Mouse (Mus musculus): Measurements from ENCODE around the gene Zfp831. TPM values are rescaled to one million over a fixed set of nuclear protein-coding genes. Genes with fewer than 3 reads are reported as not detected.

Gene Zfp831
- 0.02 TPM in 1 of 2 replicates, not detected in the other for polyA plus RNA-seq (2015; fragmentation: Nextera tagmentation; extraction: Ambion mirVana)

DNA sequence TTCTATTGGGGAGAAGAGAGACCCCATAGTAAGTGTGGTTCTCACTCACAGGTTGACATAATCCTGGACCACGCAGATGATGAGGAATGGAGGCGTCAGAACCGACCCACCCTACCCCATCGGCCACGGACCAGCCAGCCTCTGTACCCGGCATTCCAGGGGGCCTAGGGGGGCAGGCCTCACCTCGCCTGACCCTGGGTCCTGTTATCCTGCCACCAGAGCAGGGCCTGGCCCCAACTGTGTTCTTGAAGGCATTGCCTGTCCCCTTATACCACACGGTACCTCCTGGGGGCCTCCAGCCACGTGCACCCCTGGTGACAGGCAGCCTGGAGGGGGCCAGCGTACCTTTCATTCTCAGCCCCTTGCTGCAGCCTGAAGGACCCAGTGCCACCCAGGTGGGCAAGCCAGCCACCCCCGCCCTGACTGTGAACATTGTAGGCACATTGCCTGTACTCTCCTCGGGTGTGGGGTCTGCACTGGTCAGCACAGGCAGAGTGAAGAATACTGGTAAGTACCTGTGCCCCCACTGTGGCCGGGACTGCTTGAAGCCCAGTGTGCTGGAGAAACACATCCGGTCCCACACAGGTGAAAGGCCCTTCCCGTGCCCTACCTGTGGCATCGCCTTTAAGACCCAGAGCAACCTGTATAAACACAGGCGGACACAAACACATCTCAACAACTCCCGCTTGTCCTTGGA is at the start of gene Zfp831:
TSS of gene Zfp831 (plus strand) at position 87 of the 697 bp plus-strand sequence.
- H3K9me3 ChIP-seq (ENCODE audit: low read length), result no peaks in the 10 kb centered on the region
- H3K9ac ChIP-seq (replicated peaks; ENCODE audit: low read length), result no peak within 1 kb of the TSS
- no peaks in the 10 kb centered on the region for H3K27me3 ChIP-seq (ENCODE audit: insufficient read depth, low read length)
- no peaks in the 10 kb centered on the region for H3K36me3 ChIP-seq (ENCODE audit: insufficient read depth, low read length)
- no peak within 1 kb of the TSS for H3K4me2 ChIP-seq (replicated peaks; ENCODE audit: low read depth, low read length)
- no peaks in the 10 kb centered on the region for H3K4me1 ChIP-seq (ENCODE audit: insufficient read depth, low read length)
- 82% methylated on average over 18 of the region's 18 CpGs for WGBS
- no peak within 1 kb of the TSS for H3K4me3 ChIP-seq (ENCODE audit: low read length)
- no peak; the same call in 1 of the 2 replicates for ATAC-seq (ENCODE audit: low FRiP score, low TSS enrichment)
- H3K27ac ChIP-seq (ENCODE audit: low read length), result no peak within 1 kb of the TSS

DNA sequence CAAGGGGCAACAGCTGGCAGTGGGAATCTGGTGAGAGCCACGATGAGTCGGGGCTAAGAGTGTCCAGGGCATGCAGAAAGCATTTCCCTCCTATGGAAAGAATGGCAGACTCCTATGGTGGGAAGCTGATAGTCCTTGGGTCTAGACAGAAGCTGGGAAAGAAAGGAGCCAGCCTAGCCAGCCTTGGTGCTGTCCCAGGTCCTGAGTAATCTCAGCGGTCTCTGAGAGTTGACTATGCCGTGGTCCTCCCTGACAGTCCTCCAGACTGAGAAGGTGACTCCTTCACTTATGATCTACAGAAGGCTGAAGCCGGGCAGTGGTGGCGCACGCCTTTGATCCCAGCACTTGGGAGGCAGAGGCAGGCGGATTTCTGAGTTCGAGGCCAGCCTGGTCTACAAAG is 48.4 kb upstream of the Zfp831 start:
- H3K9ac ChIP-seq (replicated peaks; ENCODE audit: low read length), result no peak overlapping the region
- WGBS, result 71% methylated on average over 9 of the region's 9 CpGs
- H3K9me3 ChIP-seq (ENCODE audit: low read length), result no peaks in the 10 kb centered on the region
- 0 out of 2 replicates have a peak, but pooled peaks have one; percentile 64 for ATAC-seq (ENCODE audit: low FRiP score, low TSS enrichment)
- H3K36me3 ChIP-seq (ENCODE audit: insufficient read depth, low read length), result no peaks in the 10 kb centered on the region
- no peak overlapping the region for H3K4me3 ChIP-seq (ENCODE audit: low read length)
- no peaks in the 10 kb centered on the region for H3K4me1 ChIP-seq (ENCODE audit: insufficient read depth, low read length)
- H3K4me2 ChIP-seq (replicated peaks; ENCODE audit: low read depth, low read length), result no peak overlapping the region
- no peaks in the 10 kb centered on the region for H3K27me3 ChIP-seq (ENCODE audit: insufficient read depth, low read length)
- H3K27ac ChIP-seq (ENCODE audit: low read length), result no peak overlapping the region

GRCm38 (mm10) chr2:174595611-174596010 is 47.7 kb upstream of the Zfp831 start:
- H3K27me3 ChIP-seq (ENCODE audit: insufficient read depth, low read length), result no peaks in the 10 kb centered on the region
- no peaks in the 10 kb centered on the region for H3K9me3 ChIP-seq (ENCODE audit: low read length)
- H3K4me2 ChIP-seq (replicated peaks; ENCODE audit: low read depth, low read length), result no peak overlapping the region
- no peak for ATAC-seq (ENCODE audit: low FRiP score, low TSS enrichment)
- no peaks in the 10 kb centered on the region for H3K36me3 ChIP-seq (ENCODE audit: insufficient read depth, low read length)
- 61% methylated on average over 2 of the region's 2 CpGs for WGBS
- H3K4me1 ChIP-seq (ENCODE audit: insufficient read depth, low read length), result no peaks in the 10 kb centered on the region
- no peak overlapping the region for H3K27ac ChIP-seq (ENCODE audit: low read length)
- no peak overlapping the region for H3K9ac ChIP-seq (replicated peaks; ENCODE audit: low read length)
- H3K4me3 ChIP-seq (ENCODE audit: low read length), result no peak overlapping the region

DNA sequence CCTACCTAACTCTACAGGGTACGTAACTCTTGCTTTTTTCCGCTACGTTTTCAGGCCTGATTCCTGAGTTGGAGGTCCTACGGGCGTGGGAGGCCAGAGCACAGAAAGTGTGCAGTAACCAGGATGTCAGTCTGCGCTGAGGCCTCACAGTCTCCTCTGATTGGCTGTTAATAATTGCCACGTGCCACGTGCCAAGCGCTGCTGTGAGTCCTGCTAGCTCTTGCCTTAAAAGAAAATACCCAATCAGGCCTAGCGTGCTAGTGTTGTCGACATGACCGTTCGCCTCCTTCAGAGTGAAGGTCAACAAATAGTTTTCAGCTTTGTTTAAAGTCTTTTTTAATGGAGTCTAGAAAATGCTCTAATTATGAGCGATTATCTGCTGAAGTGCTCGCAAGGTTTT is 46.9 kb upstream of the Zfp831 start:
- Histone ChIP-seq H3K4me2 (replicated peaks; ENCODE audit: low read depth, low read length) (no peak overlapping the region), H3K9ac (replicated peaks; ENCODE audit: low read length) (no peak overlapping the region), H3K27me3 (ENCODE audit: insufficient read depth, low read length) (no peaks in the 10 kb centered on the region), H3K4me3 (ENCODE audit: low read length) (no peak overlapping the region), H3K27ac (ENCODE audit: low read length) (no peak overlapping the region), H3K36me3 (ENCODE audit: insufficient read depth, low read length) (no peaks in the 10 kb centered on the region), H3K4me1 (ENCODE audit: insufficient read depth, low read length) (no peaks in the 10 kb centered on the region), H3K9me3 (ENCODE audit: low read length) (no peaks in the 10 kb centered on the region)
- ATAC-seq (ENCODE audit: low FRiP score, low TSS enrichment), result no peak
- 85% methylated on average over 15 of the region's 15 CpGs for WGBS

GRCm38 (mm10) chr2:174598451-174598850 is 44.9 kb upstream of the Zfp831 start:
- 43% methylated on average over 12 of the region's 12 CpGs for WGBS
- ATAC-seq (ENCODE audit: low FRiP score, low TSS enrichment), result no peak
- H3K9me3 ChIP-seq (ENCODE audit: low read length), result no peaks in the 10 kb centered on the region
- no peak overlapping the region for H3K4me2 ChIP-seq (replicated peaks; ENCODE audit: low read depth, low read length)
- no peak overlapping the region for H3K9ac ChIP-seq (replicated peaks; ENCODE audit: low read length)
- no peaks in the 10 kb centered on the region for H3K4me1 ChIP-seq (ENCODE audit: insufficient read depth, low read length)
- H3K27ac ChIP-seq (ENCODE audit: low read length), result peak overlapping the region; percentile 64; the same call in 1 of the 2 replicates
- H3K4me3 ChIP-seq (ENCODE audit: low read length), result no peak overlapping the region
- no peaks in the 10 kb centered on the region for H3K36me3 ChIP-seq (ENCODE audit: insufficient read depth, low read length)
- H3K27me3 ChIP-seq (ENCODE audit: insufficient read depth, low read length), result no peaks in the 10 kb centered on the region

- H3K4me2 ChIP-seq (replicated peaks; ENCODE audit: low read depth, low read length), result no peak overlapping the region
- H3K9me3 ChIP-seq (ENCODE audit: low read length), result no peaks in the 10 kb centered on the region
- no peaks in the 10 kb centered on the region for H3K4me1 ChIP-seq (ENCODE audit: insufficient read depth, low read length)
- WGBS, result 72% methylated on average over 9 of the region's 9 CpGs
- H3K27ac ChIP-seq (ENCODE audit: low read length), result peak overlapping the region; percentile 64
- H3K4me3 ChIP-seq (ENCODE audit: low read length), result no peak overlapping the region
- no peaks in the 10 kb centered on the region for H3K27me3 ChIP-seq (ENCODE audit: insufficient read depth, low read length)
- no peak for ATAC-seq (ENCODE audit: low FRiP score, low TSS enrichment)
- no peaks in the 10 kb centered on the region for H3K36me3 ChIP-seq (ENCODE audit: insufficient read depth, low read length)
- no peak overlapping the region for H3K9ac ChIP-seq (replicated peaks; ENCODE audit: low read length)
Observed at GRCm38 (mm10) chr2:174599071-174599635, 44.2 kb upstream of the Zfp831 start.

- H3K4me1 ChIP-seq (ENCODE audit: insufficient read depth, low read length), result no peaks in the 10 kb centered on the region
- H3K36me3 ChIP-seq (ENCODE audit: insufficient read depth, low read length), result no peaks in the 10 kb centered on the region
- H3K4me2 ChIP-seq (replicated peaks; ENCODE audit: low read depth, low read length), result no peak overlapping the region
- no peak overlapping the region for H3K4me3 ChIP-seq (ENCODE audit: low read length)
- no peak overlapping the region for H3K9ac ChIP-seq (replicated peaks; ENCODE audit: low read length)
- H3K9me3 ChIP-seq (ENCODE audit: low read length), result no peaks in the 10 kb centered on the region
- no peaks in the 10 kb centered on the region for H3K27me3 ChIP-seq (ENCODE audit: insufficient read depth, low read length)
- 71% methylated on average over 9 of the region's 9 CpGs for WGBS
- H3K27ac ChIP-seq (ENCODE audit: low read length), result peak overlapping the region; percentile 32; the same call in 1 of the 2 replicates
- peak; percentile 41; the same call in 1 of the 2 replicates for ATAC-seq (ENCODE audit: low FRiP score, low TSS enrichment)
Observed at GRCm38 (mm10) chr2:174599853-174600271, 43.5 kb upstream of the Zfp831 start.

DNA sequence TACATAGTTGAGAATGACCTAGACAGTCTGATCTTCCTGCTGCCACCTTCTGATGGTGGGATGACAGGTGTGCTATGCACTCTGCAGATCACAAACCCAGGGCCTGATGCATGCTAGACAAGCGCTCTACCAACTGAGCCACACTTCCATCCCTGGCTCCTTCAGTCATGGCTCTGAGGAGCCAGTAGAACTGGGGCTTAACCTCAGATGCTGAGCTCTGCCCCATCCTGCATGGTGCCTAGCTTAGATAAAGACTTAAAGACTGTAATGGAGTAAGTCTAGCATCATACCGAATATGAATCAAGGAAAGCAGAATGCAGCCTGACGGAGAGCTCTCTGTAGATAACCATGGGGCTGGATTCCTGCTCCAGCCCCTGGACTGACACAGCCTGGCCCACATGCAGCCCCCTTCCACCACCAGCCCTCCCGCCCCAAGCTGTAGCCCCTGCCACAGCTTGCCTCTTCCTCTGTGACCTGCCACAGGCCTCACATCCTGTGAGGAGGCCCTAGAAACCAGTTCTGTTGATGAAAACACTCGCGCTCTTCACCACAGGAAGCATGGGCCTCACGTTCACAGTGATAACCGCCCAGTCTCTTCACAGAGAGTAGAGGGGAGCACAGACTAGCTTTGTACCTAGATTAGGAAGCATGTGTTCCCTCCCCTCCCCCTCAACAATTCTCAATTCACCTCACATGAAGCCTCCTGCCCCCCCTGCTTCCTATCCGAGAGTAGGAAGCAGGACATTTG is 41.2 kb upstream of the Zfp831 start:
- WGBS, result 72% methylated on average over 9 of the region's 9 CpGs
- H3K9ac ChIP-seq (replicated peaks; ENCODE audit: low read length), result no peak overlapping the region
- no peak overlapping the region for H3K4me3 ChIP-seq (ENCODE audit: low read length)
- H3K9me3 ChIP-seq (ENCODE audit: low read length), result no peaks in the 10 kb centered on the region
- H3K27ac ChIP-seq (ENCODE audit: low read length), result peak overlapping the region; percentile 57
- no peak for ATAC-seq (ENCODE audit: low FRiP score, low TSS enrichment)
- H3K27me3 ChIP-seq (ENCODE audit: insufficient read depth, low read length), result no peaks in the 10 kb centered on the region
- no peaks in the 10 kb centered on the region for H3K36me3 ChIP-seq (ENCODE audit: insufficient read depth, low read length)
- H3K4me1 ChIP-seq (ENCODE audit: insufficient read depth, low read length), result no peaks in the 10 kb centered on the region
- H3K4me2 ChIP-seq (replicated peaks; ENCODE audit: low read depth, low read length), result no peak overlapping the region

DNA sequence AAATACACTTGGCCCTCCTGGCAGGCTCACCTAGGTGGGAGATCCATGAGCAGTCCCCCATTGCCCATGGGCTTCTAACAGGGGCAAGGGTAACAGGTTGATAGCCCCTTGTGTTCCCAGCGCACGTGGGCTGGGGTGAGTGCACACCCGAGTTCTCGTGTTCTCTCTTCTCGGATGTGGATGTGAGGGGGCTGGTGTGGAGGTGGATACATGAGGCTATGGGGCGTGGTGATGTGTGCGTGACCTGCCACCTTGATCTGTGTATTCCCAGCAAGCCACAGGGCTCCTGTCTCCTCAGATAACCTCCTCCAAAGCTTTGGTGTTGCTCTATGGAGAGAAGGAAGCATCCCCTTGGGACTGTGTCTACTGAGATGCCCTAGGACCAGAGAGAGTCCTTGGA is 40.0 kb upstream of the Zfp831 start:
- no peak overlapping the region for H3K9ac ChIP-seq (replicated peaks; ENCODE audit: low read length)
- H3K9me3 ChIP-seq (ENCODE audit: low read length), result no peaks in the 10 kb centered on the region
- WGBS, result 84% methylated on average over 7 of the region's 7 CpGs
- no peaks in the 10 kb centered on the region for H3K4me1 ChIP-seq (ENCODE audit: insufficient read depth, low read length)
- no peaks in the 10 kb centered on the region for H3K27me3 ChIP-seq (ENCODE audit: insufficient read depth, low read length)
- no peaks in the 10 kb centered on the region for H3K36me3 ChIP-seq (ENCODE audit: insufficient read depth, low read length)
- no peak for ATAC-seq (ENCODE audit: low FRiP score, low TSS enrichment)
- H3K4me2 ChIP-seq (replicated peaks; ENCODE audit: low read depth, low read length), result no peak overlapping the region
- peak overlapping the region; percentile 57; the same call in 1 of the 2 replicates for H3K27ac ChIP-seq (ENCODE audit: low read length)
- H3K4me3 ChIP-seq (ENCODE audit: low read length), result no peak overlapping the region

Measured in kidney, embryonic 16.5 days (tissue).